Mouse (Mus musculus) limb, embryonic 11.5 days (tissue): Measurements from ENCODE around the gene Zfp398. TPM values are rescaled to one million over a fixed set of nuclear protein-coding genes. Genes with fewer than 3 reads are reported as not detected.

ENCODE experiments used
- ATAC-seq: fragments of 200-750 bp; cut with Nextera tagmentation; 2 replicates; pipeline ENCODE4 v1.8.0; 2017; ENCODE audit warnings: low read depth; ENCODE audit not compliant: insufficient number of reproducible peaks, low FRiP score, low TSS enrichment
- DNase-seq: peaks from one replicate; pipeline ENCODE4 v3.0.0-alpha.2; 2015; ENCODE audit warnings: low spot score
- H3K27ac ChIP-seq: fragments of 300-500 bp; sonication (generic); replicated peaks from 2 replicates; pipeline ENCODE4 v1.5.1; 2014; ENCODE audit warnings: low read depth, mild to moderate bottlenecking, low read length
- H3K27me3 ChIP-seq: fragments of 300-500 bp; sonication (generic); 2 replicates; pipeline ENCODE4 v1.6.1; 2014; ENCODE audit warnings: mild to moderate bottlenecking, low read length, mixed read lengths; ENCODE audit not compliant: control insufficient read depth, insufficient read depth
- H3K36me3 ChIP-seq: fragments of 300-500 bp; sonication (generic); 2 replicates; pipeline ENCODE4 v1.6.1; 2014; ENCODE audit warnings: mild to moderate bottlenecking, low read length, moderate library complexity, mixed read lengths; ENCODE audit not compliant: control insufficient read depth, insufficient read depth
- H3K4me1 ChIP-seq: fragments of 300-500 bp; sonication (generic); 2 replicates; pipeline ENCODE4 v1.6.1; 2014; ENCODE audit warnings: low read length, mixed read lengths; ENCODE audit not compliant: control insufficient read depth, insufficient read depth
- H3K4me2 ChIP-seq: fragments of 300-500 bp; sonication (generic); 2 replicates; pipeline ENCODE4 v1.6.1; 2014; ENCODE audit warnings: low read depth, mild to moderate bottlenecking, moderate library complexity; ENCODE audit not compliant: severe bottlenecking
- H3K4me3 ChIP-seq: fragments of 300-500 bp; sonication (generic); 2 replicates; pipeline ENCODE4 v1.5.1; 2014; ENCODE audit warnings: low read depth, low read length
- H3K9ac ChIP-seq: fragments of 300-500 bp; sonication (generic); 2 replicates; pipeline ENCODE4 v1.6.1; 2014; ENCODE audit warnings: mild to moderate bottlenecking, low read length
- H3K9me3 ChIP-seq: fragments of 300-500 bp; sonication (generic); 2 replicates; pipeline ENCODE4 v1.6.1; 2016; ENCODE audit warnings: low read length; ENCODE audit not compliant: control insufficient read depth
- WGBS: fragments of 180-500 bp; shearing (Covaris S2); extraction: QIAGEN DNeasy Blood & Tissue Kit; methylation state at CpG from one replicate; pipeline ENCODE4 v1.1.7; 2014; 5-methylcytosine and 5-hydroxymethylcytosine counted together
- polyA plus RNA-seq: library from polyadenylated mRNA; unstranded; fragments of >200 nt; fragmentation: Nextera tagmentation; extraction: Ambion mirVana; gene quantifications from 2 replicates; pipeline ENCODE4 v1.2.1, GENCODE M21; 2014

The Zfp398 gene
- polyA plus RNA-seq, 1 experiment from 2014 or later = 9.3 TPM

- 79% methylated on average over 1 of the region's 1 CpGs for WGBS
- Histone ChIP-seq H3K4me2 (no peak overlapping the region), H3K4me1 (peaks cover 4% of the 10 kb centered on the region; the same call in 1 of the 2 replicates), H3K4me3 (no peak overlapping the region), H3K9me3 (no peaks in the 10 kb centered on the region), H3K9ac (no peak overlapping the region), H3K27ac (no peak overlapping the region), H3K27me3 (no peaks in the 10 kb centered on the region), H3K36me3 (peaks cover 5% of the 10 kb centered on the region; the same call in 1 of the 2 replicates)
- DNase-seq (no peak), ATAC-seq (no peak)
Measured at GRCm38 (mm10) chr6:47816151-47816550, 19.3 kb upstream of the Zfp398 start.

- H3K36me3 ChIP-seq = peaks cover 5% of the 10 kb centered on the region; the same call in 1 of the 2 replicates
- no peak overlapping the region for H3K4me3 ChIP-seq
- no peak overlapping the region for H3K4me2 ChIP-seq
- H3K27ac ChIP-seq = no peak overlapping the region
- 95% methylated on average over 8 of the region's 8 CpGs for WGBS
- no peak overlapping the region for H3K9ac ChIP-seq
- H3K27me3 ChIP-seq = no peaks in the 10 kb centered on the region
- H3K4me1 ChIP-seq = peaks cover 4% of the 10 kb centered on the region; the same call in 1 of the 2 replicates
- no peaks in the 10 kb centered on the region for H3K9me3 ChIP-seq
- no peak for ATAC-seq
- no peak for DNase-seq
Measured at GRCm38 (mm10) chr6:47818721-47819120, 16.7 kb upstream of the Zfp398 start.

GRCm38 (mm10) chr6:47819626-47820325, 15.7 kb upstream of the Zfp398 start:
- Histone ChIP-seq H3K9me3 (no peaks in the 10 kb centered on the region), H3K9ac (no peak overlapping the region), H3K4me2 (no peak overlapping the region), H3K4me1 (no peaks in the 10 kb centered on the region), H3K27me3 (no peaks in the 10 kb centered on the region), H3K36me3 (peaks cover 5% of the 10 kb centered on the region; the same call in 1 of the 2 replicates), H3K27ac (no peak overlapping the region), H3K4me3 (no peak overlapping the region)
- 92% methylated on average over 23 of the region's 23 CpGs for WGBS
- ATAC-seq = no peak
- no peak for DNase-seq

GRCm38 (mm10) chr6:47821236-47821635, 14.2 kb upstream of the Zfp398 start:
- Histone ChIP-seq H3K4me3 (no peak overlapping the region), H3K9me3 (no peaks in the 10 kb centered on the region), H3K36me3 (peaks cover 5% of the 10 kb centered on the region; the same call in 1 of the 2 replicates), H3K9ac (no peak overlapping the region), H3K27me3 (no peaks in the 10 kb centered on the region), H3K4me2 (no peak overlapping the region), H3K27ac (no peak overlapping the region), H3K4me1 (no peaks in the 10 kb centered on the region)
- no peak for DNase-seq
- 95% methylated on average over 5 of the region's 5 CpGs for WGBS
- ATAC-seq = no peak

- Histone ChIP-seq H3K27ac (no peak overlapping the region), H3K4me2 (no peak overlapping the region), H3K4me1 (no peaks in the 10 kb centered on the region), H3K9ac (no peak overlapping the region), H3K4me3 (no peak overlapping the region), H3K9me3 (no peaks in the 10 kb centered on the region), H3K27me3 (no peaks in the 10 kb centered on the region), H3K36me3 (peaks cover 5% of the 10 kb centered on the region; the same call in 1 of the 2 replicates)
- 92% methylated on average over 6 of the region's 6 CpGs for WGBS
- DNase-seq = no peak
- no peak for ATAC-seq
Measured at GRCm38 (mm10) chr6:47821776-47822175, 13.7 kb upstream of the Zfp398 start.

GRCm38 (mm10) chr6:47824241-47824640, 11.2 kb upstream of the Zfp398 start:
- H3K27ac ChIP-seq = no peak overlapping the region
- ATAC-seq (no peak), DNase-seq (no peak)
- peaks cover 5% of the 10 kb centered on the region; the same call in 1 of the 2 replicates for H3K36me3 ChIP-seq
- H3K27me3 ChIP-seq = no peaks in the 10 kb centered on the region
- no peak overlapping the region for H3K4me2 ChIP-seq
- no peaks in the 10 kb centered on the region for H3K9me3 ChIP-seq
- 61% methylated on average over 2 of the region's 2 CpGs for WGBS
- H3K9ac ChIP-seq = no peak overlapping the region
- no peak overlapping the region for H3K4me3 ChIP-seq
- no peaks in the 10 kb centered on the region for H3K4me1 ChIP-seq

- 94% methylated on average over 4 of the region's 4 CpGs for WGBS
- no peak overlapping the region for H3K4me3 ChIP-seq
- no peak for ATAC-seq
- DNase-seq = no peak
- no peaks in the 10 kb centered on the region for H3K9me3 ChIP-seq
- H3K9ac ChIP-seq = no peak overlapping the region
- H3K36me3 ChIP-seq = no peaks in the 10 kb centered on the region
- no peak overlapping the region for H3K27ac ChIP-seq
- H3K4me1 ChIP-seq = no peaks in the 10 kb centered on the region
- no peak overlapping the region for H3K4me2 ChIP-seq
- H3K27me3 ChIP-seq = no peaks in the 10 kb centered on the region
Measured at GRCm38 (mm10) chr6:47827462-47827861, 8.0 kb upstream of the Zfp398 start.

- H3K4me1 ChIP-seq = no peaks in the 10 kb centered on the region
- ATAC-seq = no peak
- H3K4me3 ChIP-seq = no peak overlapping the region
- H3K27me3 ChIP-seq = no peaks in the 10 kb centered on the region
- no peak overlapping the region for H3K4me2 ChIP-seq
- no peak overlapping the region for H3K27ac ChIP-seq
- WGBS = 23% methylated on average over 1 of the region's 1 CpGs
- H3K9ac ChIP-seq = no peak overlapping the region
- DNase-seq = no peak
- H3K36me3 ChIP-seq = no peaks in the 10 kb centered on the region
- H3K9me3 ChIP-seq = no peaks in the 10 kb centered on the region
Measured at GRCm38 (mm10) chr6:47828950-47829349, 6.5 kb upstream of the Zfp398 start.
